Mouse (Mus musculus) megakaryocyte, embryonic 14.5 days (primary cell): ENCODE measurements around the gene Smim17. TPM values are rescaled to one million over a fixed set of nuclear protein-coding genes. Genes with fewer than 3 reads are reported as not detected.

Experiments used
- polyA plus RNA-seq: library from polyadenylated mRNA; stranded (reverse); fragments of >175 nt; gene quantifications from 2 replicates; pipeline ENCODE4 v1.2.3, GENCODE M21; 2012; ENCODE audit warnings: low replicate concordance; ENCODE audit not compliant: insufficient read depth

Smim17 gene
- polyA plus RNA-seq, 1 experiment, result not detected

Other genes with a start within 250 kb of the Smim17 start
- gene Zfp787, start 242.7 kb upstream of the Smim17 start, polyA plus RNA-seq, result 31.0 and 49.7 TPM in 2 replicates
- 42.1 and 48.4 TPM in 2 replicates for gene Zfp444, start 226.5 kb upstream of the Smim17 start, polyA plus RNA-seq
- gene Galp, start 201.6 kb upstream of the Smim17 start, polyA plus RNA-seq, result not detected in 2 replicates
- gene Zscan5b, start 176.4 kb upstream of the Smim17 start, polyA plus RNA-seq, result not detected in 2 replicates
- gene Epp13, start 146.0 kb upstream of the Smim17 start, polyA plus RNA-seq, result not detected in 2 replicates
- 0.63 TPM in 1 of 2 replicates, not detected in the other for gene Zfp667, start 112.1 kb upstream of the Smim17 start, polyA plus RNA-seq
- gene Zfp583, start 67.4 kb upstream of the Smim17 start, polyA plus RNA-seq, result 1.2 TPM in 1 of 2 replicates, not detected in the other
- not detected in 2 replicates for gene Gm3854, start 55.0 kb upstream of the Smim17 start, polyA plus RNA-seq
- gene Zfp78, start 35.4 kb upstream of the Smim17 start, polyA plus RNA-seq, result not detected in 2 replicates
- 0.20 TPM in 1 of 2 replicates, not detected in the other for gene Zfp28, start 15.4 kb upstream of the Smim17 start, polyA plus RNA-seq
- gene Gm20715, start 11.6 kb downstream of the Smim17 start, polyA plus RNA-seq, result not detected in 2 replicates
- not detected in 2 replicates for gene Olfr1344, start 40.0 kb downstream of the Smim17 start, polyA plus RNA-seq
- gene Olfr1336, start 57.5 kb downstream of the Smim17 start, polyA plus RNA-seq, result 0.01 TPM in 1 of 2 replicates, not detected in the other
- not detected in 2 replicates for gene Olfr1346, start 68.4 kb downstream of the Smim17 start, polyA plus RNA-seq
- not detected in 2 replicates for gene Olfr5, start 88.2 kb downstream of the Smim17 start, polyA plus RNA-seq
- not detected in 2 replicates for gene Olfr1347, start 101.0 kb downstream of the Smim17 start, polyA plus RNA-seq
- not detected in 2 replicates for gene Olfr1348, start 110.0 kb downstream of the Smim17 start, polyA plus RNA-seq
- gene Olfr1349, start 124.2 kb downstream of the Smim17 start, polyA plus RNA-seq, result 0.07 TPM in 1 of 2 replicates, not detected in the other
- gene Olfr1350, start 166.1 kb downstream of the Smim17 start, polyA plus RNA-seq, result not detected in 2 replicates